Mouse (Mus musculus) bone marrow, adult 2 months (tissue): ENCODE measurements around the gene Zfp423. TPM values are rescaled to one million over a fixed set of nuclear protein-coding genes. Genes with fewer than 3 reads are reported as not detected.

Experiments
- H3K27ac ChIP-seq: fragments of 200-500 bp; 2 replicates; pipeline ENCODE4 v1.5.1; 2012; ENCODE audit warnings: low read depth, mild to moderate bottlenecking, control low read depth, inconsistent platforms, low read length; ENCODE audit not compliant: control insufficient read depth, poor library complexity, insufficient read depth
- H3K4me1 ChIP-seq: fragments of 200-500 bp; 2 replicates; pipeline ENCODE4 v1.6.1; 2011; ENCODE audit warnings: low read length; ENCODE audit not compliant: control insufficient read depth, insufficient read depth
- H3K4me3 ChIP-seq: fragments of 200-500 bp; replicated peaks from 2 replicates; pipeline ENCODE3; 2011; ENCODE audit warnings: mild to moderate bottlenecking, low read depth, low read length, control low read depth; ENCODE audit not compliant: control insufficient read depth
- CTCF ChIP-seq: fragments of 200-500 bp; IDR thresholded peaks from 2 replicates; pipeline ENCODE4 v1.5.1; 2011; ENCODE audit warnings: low read length, control low read depth; ENCODE audit not compliant: control insufficient read depth, insufficient read depth
- POLR2A ChIP-seq: fragments of 200-500 bp; IDR thresholded peaks from 2 replicates; pipeline ENCODE4 v1.6.1; 2011; ENCODE audit warnings: low read depth, mild to moderate bottlenecking, control low read depth, low read length, borderline replicate concordance; ENCODE audit not compliant: control insufficient read depth
- WGBS: fragments of 180-500 bp; shearing (Covaris S2); methylation state at CpG from one replicate; pipeline ENCODE4 v1.1.7; 2018; 5-methylcytosine and 5-hydroxymethylcytosine counted together
- polyA plus RNA-seq: library from polyadenylated mRNA; stranded (reverse); fragments of >200 nt; gene quantifications from 2 replicates; pipeline ENCODE4 v1.2.4, GENCODE M21; 2011; ENCODE audit warnings: low replicate concordance; ENCODE audit not compliant: missing spikeins, insufficient read depth, insufficient read length

The Zfp423 gene
- polyA plus RNA-seq, 1 experiment: 1.8 TPM

DNA sequence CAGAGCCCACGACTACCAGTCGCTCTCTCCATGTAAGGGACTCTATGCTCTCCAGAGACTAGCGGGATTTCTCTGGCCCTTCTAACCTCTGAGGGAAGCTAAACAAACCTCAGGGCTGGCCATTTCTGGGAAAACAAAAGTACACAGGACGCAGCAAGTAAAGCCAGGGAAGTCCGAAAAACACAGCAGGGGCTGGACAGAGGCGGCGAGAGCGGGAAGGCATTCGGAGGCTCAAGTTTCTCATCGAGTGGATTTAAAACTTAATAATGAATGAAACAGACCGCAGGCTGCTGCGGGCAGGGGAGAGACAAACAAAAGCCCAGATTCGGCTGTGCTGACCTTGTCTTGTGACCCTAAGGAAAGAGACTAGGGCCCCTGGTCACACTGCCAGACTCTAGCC is 175.2 kb downstream of the Zfp423 start:
- Histone ChIP-seq H3K4me3 (no peak overlapping the region), H3K4me1 (no peaks in the 10 kb centered on the region), H3K27ac (no peak overlapping the region)
- no peak for TF ChIP-seq CTCF
- no peak for TF ChIP-seq POLR2A
- 74% methylated on average over 13 of the region's 13 CpGs for whole genome bisulfite sequencing

DNA sequence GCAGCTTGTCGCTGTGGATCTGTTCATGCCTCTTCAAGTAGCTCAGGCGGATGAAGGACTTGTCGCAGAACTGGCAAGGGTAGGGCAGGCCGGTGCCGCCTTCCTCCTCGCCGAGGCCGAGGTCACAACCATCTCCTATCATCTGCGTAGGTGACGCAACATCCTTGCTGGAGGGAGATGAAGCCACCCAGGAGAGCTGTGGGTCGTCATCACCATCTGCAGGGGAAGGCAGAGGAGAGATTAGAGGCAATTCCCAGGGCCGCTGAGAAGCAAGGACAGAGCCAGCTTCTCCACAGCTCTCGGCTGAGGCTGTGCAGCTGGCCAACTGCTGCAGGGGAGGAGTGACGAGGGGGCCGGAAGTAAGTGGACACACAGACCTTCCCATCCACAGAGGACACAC is 176.2 kb downstream of the Zfp423 start:
- Histone ChIP-seq H3K27ac (no peak overlapping the region; the same call in 1 of the 2 replicates), H3K4me1 (no peaks in the 10 kb centered on the region), H3K4me3 (no peak overlapping the region)
- 76% methylated on average over 15 of the region's 15 CpGs for WGBS
- TF ChIP-seq POLR2A (no peak), CTCF (no peak)

DNA sequence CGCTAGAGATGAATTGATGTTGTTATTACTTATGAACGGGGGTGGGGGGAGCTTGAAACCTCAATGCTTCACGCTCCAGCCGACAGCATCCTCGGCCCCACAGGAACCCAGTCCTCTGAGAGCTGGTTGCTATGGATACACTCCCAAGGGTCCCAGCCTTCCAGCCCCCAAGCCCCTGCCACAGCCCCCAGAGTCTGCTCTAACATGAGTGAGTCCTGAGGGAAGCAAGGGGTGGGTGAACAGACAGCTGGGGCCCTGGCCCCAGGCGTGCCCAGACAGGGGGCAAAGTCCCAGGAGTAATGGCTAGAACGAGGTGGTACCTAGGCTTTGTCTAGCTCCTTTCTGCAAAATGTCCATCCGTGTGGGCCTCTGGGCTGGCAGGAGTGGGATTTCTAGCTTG is 181.8 kb downstream of the Zfp423 start:
- H3K4me3 ChIP-seq: no peak overlapping the region
- WGBS: 67% methylated on average over 8 of the region's 8 CpGs
- H3K27ac ChIP-seq: no peak overlapping the region
- no peaks in the 10 kb centered on the region for H3K4me1 ChIP-seq
- TF ChIP-seq CTCF (no peak), POLR2A (no peak)

DNA sequence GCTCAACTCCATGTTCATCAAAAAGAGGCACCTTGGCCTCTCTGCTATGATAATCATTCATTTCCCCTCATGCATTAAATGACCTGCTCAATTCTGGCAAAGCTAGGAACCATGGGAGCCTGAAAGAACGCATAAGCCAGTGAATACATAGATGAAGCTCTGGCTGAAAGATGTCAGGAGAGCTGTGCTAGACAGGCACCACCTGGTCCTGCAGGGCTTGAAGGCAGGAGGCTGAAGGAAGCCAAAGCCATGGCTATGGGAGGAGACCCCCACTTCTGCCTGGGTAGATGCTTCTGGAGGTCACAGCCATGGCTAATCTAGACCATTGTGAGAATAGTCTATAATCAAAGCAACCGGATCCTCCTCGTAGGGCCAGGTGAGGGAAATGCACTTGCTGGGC is 183.5 kb downstream of the Zfp423 start:
- TF ChIP-seq CTCF (no peak), POLR2A (no peak)

DNA sequence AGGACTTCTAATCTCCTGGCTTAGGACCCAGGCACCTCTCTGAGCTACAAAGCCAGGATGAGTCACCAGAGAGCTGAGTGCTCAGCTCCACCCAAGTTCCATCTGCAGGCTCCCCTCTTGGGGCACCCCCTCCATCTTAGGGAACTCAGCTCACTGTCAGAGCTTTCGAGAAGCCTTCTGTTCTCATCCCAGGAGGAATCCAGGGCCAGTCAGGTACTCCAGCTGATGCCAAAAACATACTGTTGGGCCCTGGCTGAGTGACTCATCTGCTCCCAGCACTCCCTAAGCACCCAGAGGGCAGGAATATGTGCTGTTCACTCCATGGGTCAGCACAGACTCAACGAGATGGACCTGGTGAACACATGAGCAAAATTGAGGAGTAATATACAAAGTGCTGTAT is 184.4 kb downstream of the Zfp423 start:
- TF ChIP-seq CTCF (no peak), POLR2A (no peak)
- Histone ChIP-seq H3K4me3 (no peak overlapping the region), H3K4me1 (no peaks in the 10 kb centered on the region), H3K27ac (no peak overlapping the region)
- 66% methylated on average over 2 of the region's 2 CpGs for WGBS

More for the DNA sequence above, 183.5 kb downstream of the Zfp423 start:
- 80% methylated on average over 3 of the region's 3 CpGs for WGBS
- Histone ChIP-seq H3K4me1 (no peaks in the 10 kb centered on the region), H3K4me3 (no peak overlapping the region), H3K27ac (no peak overlapping the region)

DNA sequence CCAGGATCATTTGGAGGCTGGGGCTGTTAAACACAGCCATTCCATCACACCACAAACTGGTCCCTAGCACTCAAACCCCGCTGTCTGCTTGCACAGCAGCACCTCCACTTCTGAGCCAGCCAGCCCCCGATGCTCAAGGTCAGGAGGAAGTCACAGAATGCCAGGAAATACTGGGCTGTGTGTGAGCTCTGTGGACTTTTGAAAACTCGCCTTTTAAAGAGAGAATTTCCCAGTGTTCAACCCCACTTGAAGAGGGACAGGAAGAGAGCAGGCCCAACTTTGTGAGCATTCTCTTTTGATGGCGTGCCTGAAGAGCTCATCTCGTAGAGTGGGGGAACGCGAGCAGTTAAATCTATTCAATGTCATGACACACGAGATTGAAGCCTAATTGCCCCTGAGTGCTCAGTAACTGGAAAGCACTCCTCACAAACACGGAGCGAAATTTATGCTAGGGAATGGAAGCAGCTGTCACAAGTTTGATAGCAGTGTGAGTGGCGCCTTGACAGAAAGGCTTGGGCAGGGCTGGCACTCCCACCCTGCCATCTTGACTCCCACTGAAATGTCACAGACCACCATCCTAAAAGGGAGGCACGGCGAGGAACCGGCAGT is 186.4 kb downstream of the Zfp423 start:
- TF ChIP-seq CTCF (no peak), POLR2A (no peak)
- H3K4me3 ChIP-seq: no peak overlapping the region
- WGBS: 54% methylated on average over 14 of the region's 14 CpGs
- no peak overlapping the region for H3K27ac ChIP-seq
- no peaks in the 10 kb centered on the region for H3K4me1 ChIP-seq

DNA sequence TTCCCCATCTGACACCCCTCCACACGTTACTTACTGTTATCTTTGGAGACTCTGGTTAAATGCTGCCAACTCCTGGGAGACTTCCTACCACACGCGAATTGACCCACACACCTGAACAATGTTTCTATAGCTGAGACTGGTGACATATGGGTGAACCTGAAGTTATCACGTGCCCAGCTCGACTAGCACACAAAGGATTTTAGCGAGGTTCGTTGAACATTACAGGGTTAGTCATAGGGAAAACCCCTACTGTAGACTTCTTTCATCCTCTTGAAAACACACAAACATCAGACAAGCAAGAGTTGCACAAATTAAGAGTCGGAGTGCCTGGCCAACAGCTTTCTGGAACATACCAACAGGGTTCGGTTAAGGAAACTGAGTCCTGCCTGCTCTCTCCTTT is 191.5 kb downstream of the Zfp423 start:
- TF ChIP-seq CTCF (no peak), POLR2A (no peak)
- Histone ChIP-seq H3K27ac (no peak overlapping the region), H3K4me3 (no peak overlapping the region), H3K4me1 (no peaks in the 10 kb centered on the region)
- 82% methylated on average over 9 of the region's 9 CpGs for WGBS

DNA sequence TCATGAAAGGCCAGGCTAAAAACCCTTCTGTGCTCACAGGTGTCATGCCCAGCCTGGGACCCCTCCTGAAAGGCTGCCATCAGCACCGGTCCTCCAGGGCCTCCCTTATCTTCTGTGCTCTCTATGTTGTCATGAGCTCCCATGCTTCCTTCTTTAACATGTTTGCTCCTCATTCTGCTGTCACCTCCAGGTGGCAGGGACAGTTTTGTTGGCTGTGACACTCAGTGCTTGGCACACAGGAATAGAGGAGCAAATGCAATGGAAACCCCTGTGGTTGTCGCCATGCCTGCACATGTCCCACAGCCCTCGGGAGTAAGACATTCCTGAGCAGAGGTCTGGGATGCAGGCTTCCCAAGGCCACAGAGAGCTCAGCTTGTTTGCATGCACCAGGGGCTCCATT is 194.1 kb downstream of the Zfp423 start:
- 76% methylated on average over 3 of the region's 3 CpGs for WGBS

DNA sequence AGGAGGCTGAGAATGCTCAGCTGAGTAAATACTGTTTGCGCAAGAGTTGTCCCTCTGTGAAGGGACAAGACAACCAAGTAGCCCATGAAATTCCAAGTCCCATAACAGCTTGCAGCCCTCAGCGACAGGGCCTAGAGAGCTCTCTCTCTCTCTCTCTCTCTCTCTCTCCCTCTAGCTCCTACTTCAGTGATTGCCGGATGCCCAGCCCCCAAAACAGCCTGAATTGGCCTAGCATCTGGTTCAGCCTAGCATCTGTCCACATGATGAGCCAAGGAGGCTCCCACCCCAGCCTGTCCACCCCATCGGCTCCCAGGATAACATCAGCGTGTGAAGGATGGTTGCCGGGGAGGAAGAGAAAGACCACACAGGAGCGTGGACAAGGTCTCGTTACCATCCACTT is 200.6 kb downstream of the Zfp423 start:
- TF ChIP-seq CTCF (no peak), POLR2A (no peak)
- 79% methylated on average over 8 of the region's 8 CpGs for WGBS

More for the DNA sequence above, 194.1 kb downstream of the Zfp423 start:
- no peak overlapping the region for H3K27ac ChIP-seq
- TF ChIP-seq POLR2A (no peak), CTCF (no peak)
- no peaks in the 10 kb centered on the region for H3K4me1 ChIP-seq
- H3K4me3 ChIP-seq: no peak overlapping the region

More for the DNA sequence above, 200.6 kb downstream of the Zfp423 start:
- H3K4me1 ChIP-seq: no peaks in the 10 kb centered on the region
- no peak overlapping the region for H3K27ac ChIP-seq
- no peak overlapping the region for H3K4me3 ChIP-seq
